Mouse (Mus musculus) embryonic facial prominence, embryonic 11.5 days (tissue): Measurements from ENCODE around the gene Chp1. TPM values are rescaled to one million over a fixed set of nuclear protein-coding genes. Genes with fewer than 3 reads are reported as not detected.
"Not testable (repeated sequence)": the region's sequence is repeated elsewhere in the genome, so short reads cannot be mapped to it uniquely, and the experiment has no call there.

Experiments
- ATAC-seq: fragments of 200-750 bp; cut with Nextera tagmentation; replicated peaks from 2 replicates; pipeline ENCODE4 v1.8.0; 2017; ENCODE audit warnings: low read depth; ENCODE audit not compliant: insufficient number of reproducible peaks, low FRiP score, low TSS enrichment
- DNase-seq: peaks from one replicate; pipeline ENCODE4 v3.0.0-alpha.2; 2015; ENCODE audit warnings: low spot score
- H3K27ac ChIP-seq: fragments of 300-500 bp; sonication (generic); replicated peaks from 2 replicates; pipeline ENCODE4 v1.5.1; 2014; ENCODE audit warnings: mild to moderate bottlenecking, low read depth, low read length, control low read depth
- H3K27me3 ChIP-seq: fragments of 300-500 bp; sonication (generic); 2 replicates; pipeline ENCODE4 v1.6.1; 2014; ENCODE audit warnings: mild to moderate bottlenecking, low read length, moderate library complexity, mixed read lengths; ENCODE audit not compliant: control insufficient read depth, insufficient read depth
- H3K36me3 ChIP-seq: fragments of 300-500 bp; sonication (generic); replicated peaks from 2 replicates; pipeline ENCODE4 v1.6.1; 2014; ENCODE audit warnings: low read depth, mild to moderate bottlenecking, low read length, moderate library complexity, mixed read lengths; ENCODE audit not compliant: control insufficient read depth, insufficient read depth
- H3K4me1 ChIP-seq: fragments of 300-500 bp; sonication (generic); 2 replicates; pipeline ENCODE4 v1.6.1; 2014; ENCODE audit warnings: low read length, mixed read lengths; ENCODE audit not compliant: control insufficient read depth, insufficient read depth
- H3K4me2 ChIP-seq: fragments of 300-500 bp; sonication (generic); 2 replicates; pipeline ENCODE4 v1.6.1; 2014; ENCODE audit warnings: low read depth, mild to moderate bottlenecking, control low read depth, low read length, moderate library complexity
- H3K4me3 ChIP-seq: fragments of 300-500 bp; sonication (generic); 2 replicates; pipeline ENCODE4 v1.5.1; 2014; ENCODE audit warnings: low read depth, low read length, control low read depth
- H3K9ac ChIP-seq: fragments of 300-500 bp; sonication (generic); replicated peaks from 2 replicates; pipeline ENCODE4 v1.6.1; 2014; ENCODE audit warnings: mild to moderate bottlenecking, control low read depth, low read length
- H3K9me3 ChIP-seq: fragments of 300-500 bp; sonication (generic); replicated peaks from 2 replicates; pipeline ENCODE4 v1.6.1; 2016; ENCODE audit warnings: mild to moderate bottlenecking, low read length, inconsistent platforms, mixed read lengths; ENCODE audit not compliant: control insufficient read depth
- WGBS: fragments of 180-500 bp; shearing (Covaris S2); extraction: QIAGEN DNeasy Blood & Tissue Kit; methylation state at CpG from one replicate; pipeline ENCODE4 v1.1.7; 2014; 5-methylcytosine and 5-hydroxymethylcytosine counted together
- polyA plus RNA-seq: library from polyadenylated mRNA; unstranded; fragments of >200 nt; fragmentation: Nextera tagmentation; extraction: Ambion mirVana; gene quantifications from 2 replicates; pipeline ENCODE4 v1.2.1, GENCODE M21; 2014

Chp1 gene
- polyA plus RNA-seq, 1 experiment from 2014 or later: 74.4 TPM

DNA sequence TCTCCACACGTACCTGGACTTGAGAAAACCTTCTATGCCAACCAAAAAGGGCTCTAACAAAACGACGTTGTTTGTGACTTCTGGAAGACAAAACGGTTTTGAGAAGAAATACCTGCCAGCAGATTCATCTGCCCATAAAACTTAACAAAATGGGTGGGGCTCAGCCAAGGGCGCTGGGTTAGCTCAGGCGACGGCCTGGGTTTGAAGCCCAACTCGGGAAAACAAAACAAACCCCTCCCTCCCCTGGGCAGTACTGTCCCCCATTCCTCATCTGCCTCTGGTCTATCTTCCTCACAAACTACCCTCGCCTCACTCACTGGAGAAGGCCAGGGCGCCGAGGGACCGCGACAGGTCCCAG is 70.3 kb downstream of the Chp1 start:
- no peaks in the 10 kb centered on the region; the same call in 1 of the 2 replicates for H3K4me1 ChIP-seq
- H3K27ac ChIP-seq: no peak overlapping the region; the same call in 1 of the 2 replicates
- ATAC-seq (no peak), DNase-seq (peak; percentile 51)
- peak overlapping the region; percentile 73 for H3K9ac ChIP-seq
- under 1% methylated on average over 13 of the region's 13 CpGs for WGBS
- peak overlapping the region; percentile 65 for H3K4me2 ChIP-seq
- no peaks in the 10 kb centered on the region for H3K27me3 ChIP-seq
- peak overlapping the region; percentile 85 for H3K4me3 ChIP-seq
- no peaks in the 10 kb centered on the region for H3K9me3 ChIP-seq
- H3K36me3 ChIP-seq: no peaks in the 10 kb centered on the region

DNA sequence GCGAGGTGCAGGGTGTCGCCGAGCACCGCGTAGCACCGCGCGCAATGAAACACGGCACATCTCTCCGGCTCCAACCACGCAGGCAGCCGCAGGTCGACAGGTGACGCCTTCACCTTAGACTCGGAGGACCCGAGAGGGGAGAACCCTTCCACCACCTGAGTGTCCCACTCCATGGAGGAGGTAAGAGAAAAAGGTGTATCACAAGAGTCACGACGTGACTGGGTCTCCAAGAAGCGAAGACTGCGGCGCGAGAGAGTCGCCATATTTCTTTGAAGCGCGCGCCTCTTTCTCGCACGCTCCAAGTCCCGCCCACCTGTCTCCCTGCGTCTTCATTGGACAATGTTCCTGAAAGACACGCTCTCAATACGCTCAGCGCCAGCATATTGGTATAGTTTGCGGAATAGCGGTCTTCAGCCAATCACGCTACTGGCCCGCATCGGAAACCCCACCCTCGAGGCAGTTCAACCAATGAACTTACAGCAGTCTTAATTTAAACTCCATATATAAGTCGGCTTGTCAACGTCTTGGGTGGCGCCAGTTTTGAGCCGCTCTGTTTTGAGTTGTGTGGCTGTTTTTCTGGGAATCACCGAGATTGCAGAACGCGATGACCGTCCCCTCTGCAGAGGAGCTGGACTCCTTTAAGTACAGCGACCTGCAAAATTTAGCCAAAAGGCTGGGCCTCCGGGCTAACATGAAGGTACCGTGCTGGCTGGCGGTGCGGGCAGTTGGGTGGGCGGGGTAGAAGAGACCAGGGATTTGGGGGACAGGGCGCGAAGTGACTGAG is 70.9 kb downstream of the Chp1 start, which contains the start of the genes Nusap1 and Oip5:
Gene Nusap1 (plus strand): TSS at position 100 of the 784 bp plus-strand sequence.
Gene Oip5 (minus strand): TSS at position 271 of the 784 bp plus-strand sequence.
- Histone ChIP-seq H3K4me3 (peak within 1 kb of the TSS; percentile 85), H3K9me3 (no peaks in the 10 kb centered on the region), H3K36me3 (no peaks in the 10 kb centered on the region), H3K27me3 (no peaks in the 10 kb centered on the region), H3K4me1 (no peaks in the 10 kb centered on the region; the same call in 1 of the 2 replicates), H3K27ac (peak within 1 kb of the TSS; percentile 56; the same call in 1 of the 2 replicates), H3K9ac (peak within 1 kb of the TSS; percentile 73), H3K4me2 (peak within 1 kb of the TSS; percentile 65)
- DNase-seq (peak; percentile 99), ATAC-seq (peak; percentile 99)
- WGBS: under 1% methylated on average over 55 of the region's 55 CpGs

DNA sequence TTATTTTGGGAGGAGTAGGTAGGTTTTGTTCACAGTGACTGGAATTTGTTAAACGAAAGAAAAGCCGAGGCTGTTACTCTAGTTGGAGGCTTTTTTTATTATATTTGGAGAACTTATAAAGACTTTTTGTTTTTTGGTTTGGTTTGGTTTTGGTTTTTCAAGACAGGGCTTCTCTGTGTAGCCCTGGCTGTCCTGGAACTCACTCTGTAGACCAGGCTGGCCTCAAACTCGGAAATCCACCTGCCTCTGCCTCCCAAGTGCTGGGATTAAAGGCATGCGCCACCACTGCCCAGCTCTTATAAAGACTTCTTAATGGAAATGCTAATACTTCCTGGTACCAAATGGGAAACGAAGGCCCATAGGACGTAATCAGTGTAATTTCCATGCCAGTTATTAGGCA is 71.5 kb downstream of the Chp1 start:
- Histone ChIP-seq H3K4me3 (peak overlapping the region; percentile 85), H3K4me2 (peak overlapping the region; percentile 45), H3K9ac (peak overlapping the region; percentile 53), H3K27ac (peak overlapping the region; percentile 56; the same call in 1 of the 2 replicates)
- not testable (repeated sequence) for H3K9me3 ChIP-seq, H3K4me1 ChIP-seq, H3K36me3 ChIP-seq, ATAC-seq, H3K27me3 ChIP-seq, DNase-seq
- 17% methylated on average over 6 of the region's 6 CpGs for whole genome bisulfite sequencing

DNA sequence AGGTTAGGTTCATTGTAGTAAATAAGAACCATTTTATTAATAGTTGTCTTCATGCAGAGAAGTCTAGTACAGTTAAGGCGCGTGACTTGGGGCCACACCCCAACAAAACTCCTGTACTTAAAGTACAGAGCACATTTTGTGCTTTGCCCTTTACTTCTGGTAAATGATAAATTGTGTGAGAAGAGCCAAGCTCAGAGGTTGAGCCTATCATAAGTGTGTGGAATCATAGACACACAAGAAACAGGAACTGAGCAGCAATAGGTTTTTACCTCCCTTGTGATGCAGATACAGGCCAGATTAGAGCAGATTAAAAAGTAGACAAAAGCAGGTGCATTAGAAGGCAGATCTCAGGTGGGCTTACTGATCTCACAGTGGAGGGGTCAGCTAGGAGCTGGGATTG is 73.8 kb downstream of the Chp1 start:
- H3K9me3 ChIP-seq: no peaks in the 10 kb centered on the region
- ATAC-seq (no peak), DNase-seq (no peak)
- no peaks in the 10 kb centered on the region for H3K36me3 ChIP-seq
- H3K9ac ChIP-seq: no peak overlapping the region
- no peaks in the 10 kb centered on the region; the same call in 1 of the 2 replicates for H3K4me1 ChIP-seq
- H3K4me2 ChIP-seq: no peak overlapping the region
- 95% methylated on average over 2 of the region's 2 CpGs for WGBS
- no peak overlapping the region for H3K4me3 ChIP-seq
- no peak overlapping the region for H3K27ac ChIP-seq
- H3K27me3 ChIP-seq: no peaks in the 10 kb centered on the region

Other genes starting within 250 kb of the Chp1 start
- 2.9 and 3.2 TPM in 2 replicates for gene Dll4, start 221.9 kb upstream of the Chp1 start, polyA plus RNA-seq
- 0.34 and 0.46 TPM in 2 replicates for gene Chac1, start 196.5 kb upstream of the Chp1 start, polyA plus RNA-seq
- gene Ino80, start 70.0 kb upstream of the Chp1 start, polyA plus RNA-seq: 3.6 and 4.3 TPM in 2 replicates
- gene Exd1, start 70 bp upstream of the Chp1 start, polyA plus RNA-seq: 0.40 and 0.48 TPM in 2 replicates
- gene Nusap1, start 70.6 kb downstream of the Chp1 start, polyA plus RNA-seq: 104 and 114 TPM in 2 replicates
- gene Oip5, start 70.8 kb downstream of the Chp1 start, polyA plus RNA-seq: 32.1 and 36.0 TPM in 2 replicates
- 50.8 and 55.3 TPM in 2 replicates for gene Ndufaf1, start 115.1 kb downstream of the Chp1 start, polyA plus RNA-seq
- 33.0 and 38.4 TPM in 2 replicates for gene Rtf1, start 127.4 kb downstream of the Chp1 start, polyA plus RNA-seq
- gene Itpka, start 194.6 kb downstream of the Chp1 start, polyA plus RNA-seq: 1.2 TPM in 2 replicates
- gene Ltk, start 212.7 kb downstream of the Chp1 start, polyA plus RNA-seq: not detected in 2 replicates
- gene Rpap1, start 239.8 kb downstream of the Chp1 start, polyA plus RNA-seq: 17.5 and 20.0 TPM in 2 replicates